Mouse (Mus musculus) bone marrow macrophage, adult 2 months (primary cell): ENCODE measurements around the gene Farsa.

Experiments used
- CTCF ChIP-seq: IDR thresholded peaks from 2 replicates; pipeline ENCODE4 v1.5.1; 2012; ENCODE audit warnings: low read depth, mild to moderate bottlenecking, low read length, moderate library complexity
- POLR2A ChIP-seq: IDR thresholded peaks from 2 replicates; pipeline ENCODE4 v1.6.1; 2012; ENCODE audit warnings: mild to moderate bottlenecking, low read depth, low read length, borderline replicate concordance

- TF ChIP-seq CTCF, result no peak
- TF ChIP-seq POLR2A, result no peak
Observed at GRCm38 (mm10) chr8:84872309-84872965, 15.6 kb downstream of the Farsa start.
